Mouse (Mus musculus): ENCODE data around the gene Hhat. TPM values are rescaled to one million over a fixed set of nuclear protein-coding genes. Genes with fewer than 3 reads are reported as not detected.

Hhat gene
- polyA plus RNA-seq, 1 experiment = 0.39 TPM

GRCm38 (mm10) chr1:192785046-192785961, 14.3 kb upstream of the Hhat start:
- Histone ChIP-seq H3K4me1 (ENCODE audit: control insufficient read depth, insufficient read depth, low read length) (peaks cover 13% of the 10 kb centered on the region), H3K4me3 (ENCODE audit: insufficient read depth, low read length) (no peak overlapping the region), H3K27ac (ENCODE audit: insufficient read depth, low read depth, low read length) (no peak overlapping the region)
- no peak for TF ChIP-seq CTCF (IDR thresholded peaks at IDR 0.05; ENCODE audit: low read depth, low read length)
- no peak for TF ChIP-seq POLR2A (IDR thresholded peaks at IDR 0.05; ENCODE audit: borderline replicate concordance, low read depth, low read length)

GRCm38 (mm10) chr1:192784374-192784773, 13.4 kb upstream of the Hhat start:
- Histone ChIP-seq H3K4me3 (ENCODE audit: insufficient read depth, low read length) (no peak overlapping the region), H3K4me1 (ENCODE audit: control insufficient read depth, insufficient read depth, low read length) (peaks cover 13% of the 10 kb centered on the region), H3K27ac (ENCODE audit: insufficient read depth, low read depth, low read length) (no peak overlapping the region)
- TF ChIP-seq POLR2A (IDR thresholded peaks at IDR 0.05; ENCODE audit: borderline replicate concordance, low read depth, low read length) (no peak), CTCF (IDR thresholded peaks at IDR 0.05; ENCODE audit: low read depth, low read length) (no peak)

- H3K4me1 ChIP-seq (ENCODE audit: control insufficient read depth, insufficient read depth, low read length) = peaks cover 16% of the 10 kb centered on the region
- no peak overlapping the region for H3K4me3 ChIP-seq (ENCODE audit: insufficient read depth, low read length)
- no peak for TF ChIP-seq CTCF (IDR thresholded peaks at IDR 0.05; ENCODE audit: low read depth, low read length)
- TF ChIP-seq POLR2A (IDR thresholded peaks at IDR 0.05; ENCODE audit: borderline replicate concordance, low read depth, low read length) = no peak
- no peak overlapping the region for H3K27ac ChIP-seq (ENCODE audit: insufficient read depth, low read depth, low read length)
These were observed 10.2 kb upstream of the Hhat start for GRCm38 (mm10) chr1:192781256-192781655.

- Histone ChIP-seq H3K27ac (ENCODE audit: insufficient read depth, low read depth, low read length) (no peak overlapping the region), H3K4me3 (ENCODE audit: insufficient read depth, low read length) (no peak overlapping the region), H3K4me1 (ENCODE audit: control insufficient read depth, insufficient read depth, low read length) (peaks cover 6% of the 10 kb centered on the region)
- no peak for TF ChIP-seq CTCF (IDR thresholded peaks at IDR 0.05; ENCODE audit: low read depth, low read length)
These were observed 8.0 kb upstream of the Hhat start for GRCm38 (mm10) chr1:192778869-192779514.

- Histone ChIP-seq H3K4me1 (ENCODE audit: control insufficient read depth, insufficient read depth, low read length) (peaks cover 6% of the 10 kb centered on the region), H3K4me3 (ENCODE audit: insufficient read depth, low read length) (no peak overlapping the region), H3K27ac (ENCODE audit: insufficient read depth, low read depth, low read length) (no peak overlapping the region)
- TF ChIP-seq POLR2A (IDR thresholded peaks at IDR 0.05; ENCODE audit: borderline replicate concordance, low read depth, low read length) (no peak), CTCF (IDR thresholded peaks at IDR 0.05; ENCODE audit: low read depth, low read length) (no peak)
These were observed 7.2 kb upstream of the Hhat start for GRCm38 (mm10) chr1:192778206-192778605.

GRCm38 (mm10) chr1:192770130-192770494, 911 bp downstream of the Hhat start:
- no peak overlapping the region for H3K27ac ChIP-seq (ENCODE audit: insufficient read depth, low read depth, low read length)
- TF ChIP-seq CTCF (IDR thresholded peaks at IDR 0.05; ENCODE audit: low read depth, low read length) (no peak), POLR2A (IDR thresholded peaks at IDR 0.05; ENCODE audit: borderline replicate concordance, low read depth, low read length) (no peak)
- peaks cover 4% of the 10 kb centered on the region for H3K4me1 ChIP-seq (ENCODE audit: control insufficient read depth, insufficient read depth, low read length)
- peak overlapping the region; percentile 64 for H3K4me3 ChIP-seq (ENCODE audit: insufficient read depth, low read length)

GRCm38 (mm10) chr1:192765531-192765930, 5.5 kb downstream of the Hhat start:
- TF ChIP-seq POLR2A (IDR thresholded peaks at IDR 0.05; ENCODE audit: borderline replicate concordance, low read depth, low read length) (no peak), CTCF (IDR thresholded peaks at IDR 0.05; ENCODE audit: low read depth, low read length) (no peak)
- no peak overlapping the region for H3K27ac ChIP-seq (ENCODE audit: insufficient read depth, low read depth, low read length)
- no peak overlapping the region for H3K4me3 ChIP-seq (ENCODE audit: insufficient read depth, low read length)
- H3K4me1 ChIP-seq (ENCODE audit: control insufficient read depth, insufficient read depth, low read length) = peaks cover 16% of the 10 kb centered on the region

- TF ChIP-seq CTCF (IDR thresholded peaks at IDR 0.05; ENCODE audit: low read depth, low read length) = no peak
- TF ChIP-seq POLR2A (IDR thresholded peaks at IDR 0.05; ENCODE audit: borderline replicate concordance, low read depth, low read length) = no peak
- H3K27ac ChIP-seq (ENCODE audit: insufficient read depth, low read depth, low read length) = no peak overlapping the region
- H3K4me3 ChIP-seq (ENCODE audit: insufficient read depth, low read length) = no peak overlapping the region
- peaks cover 21% of the 10 kb centered on the region for H3K4me1 ChIP-seq (ENCODE audit: control insufficient read depth, insufficient read depth, low read length)
These were observed 6.5 kb downstream of the Hhat start for GRCm38 (mm10) chr1:192764547-192764946.

- H3K27ac ChIP-seq (ENCODE audit: insufficient read depth, low read depth, low read length) = no peak overlapping the region
- peaks cover 28% of the 10 kb centered on the region for H3K4me1 ChIP-seq (ENCODE audit: control insufficient read depth, insufficient read depth, low read length)
- TF ChIP-seq POLR2A (IDR thresholded peaks at IDR 0.05; ENCODE audit: borderline replicate concordance, low read depth, low read length) = no peak
- no peak for TF ChIP-seq CTCF (IDR thresholded peaks at IDR 0.05; ENCODE audit: low read depth, low read length)
- H3K4me3 ChIP-seq (ENCODE audit: insufficient read depth, low read length) = no peak overlapping the region
These were observed 7.8 kb downstream of the Hhat start for GRCm38 (mm10) chr1:192762946-192763933.

All from bone marrow macrophage, adult 2 months (primary cell).